Mouse (Mus musculus): Measurements from ENCODE around the gene Map4. TPM values are rescaled to one million over a fixed set of nuclear protein-coding genes. Genes with fewer than 3 reads are reported as not detected.
A peak's percentile ranks its signal among the peaks of the same experiment; 100 is the strongest.

The Map4 gene
- polyA plus RNA-seq, 1 experiment from 2014 or later, result 53.9 TPM

GRCm38 (mm10) chr9:110053305-110054079 is 122.2 kb downstream of the Map4 start:
- no peak overlapping the region for H3K27ac ChIP-seq (ENCODE audit: low read length)
- H3K9me3 ChIP-seq (ENCODE audit: low read length), result no peaks in the 10 kb centered on the region
- ATAC-seq (ENCODE audit: low FRiP score, low TSS enrichment), result no peak
- no peak overlapping the region for H3K4me3 ChIP-seq (ENCODE audit: low read length)
- H3K4me2 ChIP-seq (replicated peaks; ENCODE audit: low read depth, low read length), result no peak overlapping the region
- no peaks in the 10 kb centered on the region for H3K27me3 ChIP-seq (ENCODE audit: insufficient read depth, low read length)
- H3K36me3 ChIP-seq (ENCODE audit: insufficient read depth, low read length), result no peaks in the 10 kb centered on the region
- 45% methylated on average over 8 of the region's 8 CpGs for WGBS
- no peak overlapping the region for H3K9ac ChIP-seq (replicated peaks; ENCODE audit: low read length)
- peaks cover 12% of the 10 kb centered on the region for H3K4me1 ChIP-seq (ENCODE audit: insufficient read depth, low read length)

- H3K27ac ChIP-seq (ENCODE audit: low read length), result no peak overlapping the region
- ATAC-seq (ENCODE audit: low FRiP score, low TSS enrichment), result no peak
- no peaks in the 10 kb centered on the region for H3K27me3 ChIP-seq (ENCODE audit: insufficient read depth, low read length)
- H3K9ac ChIP-seq (replicated peaks; ENCODE audit: low read length), result no peak overlapping the region
- H3K36me3 ChIP-seq (ENCODE audit: insufficient read depth, low read length), result no peaks in the 10 kb centered on the region
- no peak overlapping the region for H3K4me2 ChIP-seq (replicated peaks; ENCODE audit: low read depth, low read length)
- 72% methylated on average over 2 of the region's 2 CpGs for WGBS
- no peaks in the 10 kb centered on the region for H3K9me3 ChIP-seq (ENCODE audit: low read length)
- H3K4me3 ChIP-seq (ENCODE audit: low read length), result no peak overlapping the region
- H3K4me1 ChIP-seq (ENCODE audit: insufficient read depth, low read length), result peaks cover 12% of the 10 kb centered on the region
Measured at GRCm38 (mm10) chr9:110054080-110054421, 122.8 kb downstream of the Map4 start.

GRCm38 (mm10) chr9:110054781-110055180 is 123.5 kb downstream of the Map4 start:
- no peaks in the 10 kb centered on the region for H3K9me3 ChIP-seq (ENCODE audit: low read length)
- no peak for ATAC-seq (ENCODE audit: low FRiP score, low TSS enrichment)
- 71% methylated on average over 3 of the region's 3 CpGs for WGBS
- H3K27me3 ChIP-seq (ENCODE audit: insufficient read depth, low read length), result no peaks in the 10 kb centered on the region
- peaks cover 12% of the 10 kb centered on the region for H3K4me1 ChIP-seq (ENCODE audit: insufficient read depth, low read length)
- H3K36me3 ChIP-seq (ENCODE audit: insufficient read depth, low read length), result no peaks in the 10 kb centered on the region
- no peak overlapping the region for H3K4me3 ChIP-seq (ENCODE audit: low read length)
- no peak overlapping the region for H3K4me2 ChIP-seq (replicated peaks; ENCODE audit: low read depth, low read length)
- H3K9ac ChIP-seq (replicated peaks; ENCODE audit: low read length), result no peak overlapping the region
- H3K27ac ChIP-seq (ENCODE audit: low read length), result no peak overlapping the region

GRCm38 (mm10) chr9:110057200-110057599 is 125.9 kb downstream of the Map4 start:
- peak; percentile 57; the same call in 1 of the 2 replicates for ATAC-seq (ENCODE audit: low FRiP score, low TSS enrichment)
- H3K36me3 ChIP-seq (ENCODE audit: insufficient read depth, low read length), result no peaks in the 10 kb centered on the region
- H3K27ac ChIP-seq (ENCODE audit: low read length), result no peak overlapping the region
- WGBS, result 92% methylated on average over 1 of the region's 1 CpGs
- H3K4me1 ChIP-seq (ENCODE audit: insufficient read depth, low read length), result peaks cover 9% of the 10 kb centered on the region
- H3K4me2 ChIP-seq (replicated peaks; ENCODE audit: low read depth, low read length), result no peak overlapping the region
- no peaks in the 10 kb centered on the region for H3K9me3 ChIP-seq (ENCODE audit: low read length)
- no peak overlapping the region for H3K4me3 ChIP-seq (ENCODE audit: low read length)
- no peaks in the 10 kb centered on the region for H3K27me3 ChIP-seq (ENCODE audit: insufficient read depth, low read length)
- H3K9ac ChIP-seq (replicated peaks; ENCODE audit: low read length), result no peak overlapping the region

- no peak overlapping the region for H3K9ac ChIP-seq (replicated peaks; ENCODE audit: low read length)
- no peaks in the 10 kb centered on the region for H3K27me3 ChIP-seq (ENCODE audit: insufficient read depth, low read length)
- H3K36me3 ChIP-seq (ENCODE audit: insufficient read depth, low read length), result 0 out of 2 replicates have a peak, but pooled peaks cover 3% of the 10 kb centered on the region
Measured at GRCm38 (mm10) chr9:110060761-110061160, 129.5 kb downstream of the Map4 start.

GRCm38 (mm10) chr9:110062405-110062804 is 131.1 kb downstream of the Map4 start:
- Histone ChIP-seq H3K4me2 (replicated peaks; ENCODE audit: low read depth, low read length) (no peak overlapping the region), H3K4me1 (ENCODE audit: insufficient read depth, low read length) (no peaks in the 10 kb centered on the region), H3K4me3 (ENCODE audit: low read length) (no peak overlapping the region), H3K27ac (ENCODE audit: low read length) (no peak overlapping the region), H3K36me3 (ENCODE audit: insufficient read depth, low read length) (peaks cover 7% of the 10 kb centered on the region), H3K9ac (replicated peaks; ENCODE audit: low read length) (no peak overlapping the region), H3K27me3 (ENCODE audit: insufficient read depth, low read length) (no peaks in the 10 kb centered on the region), H3K9me3 (ENCODE audit: low read length) (no peaks in the 10 kb centered on the region)
- WGBS, result 87% methylated on average over 7 of the region's 7 CpGs
- no peak for ATAC-seq (ENCODE audit: low FRiP score, low TSS enrichment)

More at GRCm38 (mm10) chr9:110060761-110061160, 129.5 kb downstream of the Map4 start:
- Histone ChIP-seq H3K4me2 (replicated peaks; ENCODE audit: low read depth, low read length) (no peak overlapping the region), H3K4me3 (ENCODE audit: low read length) (no peak overlapping the region), H3K9me3 (ENCODE audit: low read length) (no peaks in the 10 kb centered on the region), H3K27ac (ENCODE audit: low read length) (no peak overlapping the region), H3K4me1 (ENCODE audit: insufficient read depth, low read length) (no peaks in the 10 kb centered on the region)
- 62% methylated on average over 2 of the region's 2 CpGs for WGBS
- ATAC-seq (ENCODE audit: low FRiP score, low TSS enrichment), result no peak

GRCm38 (mm10) chr9:110062861-110063260 is 131.6 kb downstream of the Map4 start:
- no peak overlapping the region for H3K4me3 ChIP-seq (ENCODE audit: low read length)

GRCm38 (mm10) chr9:110064641-110065040 is 133.4 kb downstream of the Map4 start:
- H3K27me3 ChIP-seq (ENCODE audit: insufficient read depth, low read length), result no peaks in the 10 kb centered on the region
- no peak for ATAC-seq (ENCODE audit: low FRiP score, low TSS enrichment)
- no peaks in the 10 kb centered on the region for H3K9me3 ChIP-seq (ENCODE audit: low read length)
- no peak overlapping the region for H3K4me3 ChIP-seq (ENCODE audit: low read length)
- H3K4me1 ChIP-seq (ENCODE audit: insufficient read depth, low read length), result no peaks in the 10 kb centered on the region
- no peak overlapping the region for H3K27ac ChIP-seq (ENCODE audit: low read length)
- H3K36me3 ChIP-seq (ENCODE audit: insufficient read depth, low read length), result peaks cover 26% of the 10 kb centered on the region
- H3K9ac ChIP-seq (replicated peaks; ENCODE audit: low read length), result no peak overlapping the region
- H3K4me2 ChIP-seq (replicated peaks; ENCODE audit: low read depth, low read length), result no peak overlapping the region

More at GRCm38 (mm10) chr9:110062861-110063260, 131.6 kb downstream of the Map4 start:
- H3K4me2 ChIP-seq (replicated peaks; ENCODE audit: low read depth, low read length), result no peak overlapping the region
- H3K4me1 ChIP-seq (ENCODE audit: insufficient read depth, low read length), result no peaks in the 10 kb centered on the region
- no peak overlapping the region for H3K27ac ChIP-seq (ENCODE audit: low read length)
- no peaks in the 10 kb centered on the region for H3K27me3 ChIP-seq (ENCODE audit: insufficient read depth, low read length)
- ATAC-seq (ENCODE audit: low FRiP score, low TSS enrichment), result no peak
- H3K9ac ChIP-seq (replicated peaks; ENCODE audit: low read length), result no peak overlapping the region
- WGBS, result 89% methylated on average over 6 of the region's 6 CpGs
- peaks cover 11% of the 10 kb centered on the region for H3K36me3 ChIP-seq (ENCODE audit: insufficient read depth, low read length)
- no peaks in the 10 kb centered on the region for H3K9me3 ChIP-seq (ENCODE audit: low read length)

GRCm38 (mm10) chr9:110068745-110069144 is 137.5 kb downstream of the Map4 start:
- Histone ChIP-seq H3K9ac (replicated peaks; ENCODE audit: low read length) (no peak overlapping the region), H3K4me2 (replicated peaks; ENCODE audit: low read depth, low read length) (no peak overlapping the region), H3K9me3 (ENCODE audit: low read length) (no peaks in the 10 kb centered on the region), H3K4me1 (ENCODE audit: insufficient read depth, low read length) (0 out of 2 replicates have a peak, but pooled peaks cover 3% of the 10 kb centered on the region), H3K4me3 (ENCODE audit: low read length) (no peak overlapping the region), H3K27me3 (ENCODE audit: insufficient read depth, low read length) (no peaks in the 10 kb centered on the region), H3K27ac (ENCODE audit: low read length) (no peak overlapping the region), H3K36me3 (ENCODE audit: insufficient read depth, low read length) (peaks cover 37% of the 10 kb centered on the region)
- ATAC-seq (ENCODE audit: low FRiP score, low TSS enrichment), result no peak
- WGBS, result 89% methylated on average over 6 of the region's 6 CpGs

- 75% methylated on average over 9 of the region's 9 CpGs for WGBS
- Histone ChIP-seq H3K9me3 (ENCODE audit: low read length) (no peaks in the 10 kb centered on the region), H3K27me3 (ENCODE audit: insufficient read depth, low read length) (no peaks in the 10 kb centered on the region), H3K4me1 (ENCODE audit: insufficient read depth, low read length) (0 out of 2 replicates have a peak, but pooled peaks cover 3% of the 10 kb centered on the region), H3K4me2 (replicated peaks; ENCODE audit: low read depth, low read length) (no peak overlapping the region), H3K36me3 (ENCODE audit: insufficient read depth, low read length) (peaks cover 42% of the 10 kb centered on the region), H3K27ac (ENCODE audit: low read length) (no peak overlapping the region), H3K4me3 (ENCODE audit: low read length) (no peak overlapping the region), H3K9ac (replicated peaks; ENCODE audit: low read length) (no peak overlapping the region)
- no peak for ATAC-seq (ENCODE audit: low FRiP score, low TSS enrichment)
Measured at GRCm38 (mm10) chr9:110070358-110070757, 139.1 kb downstream of the Map4 start.
